Mouse (Mus musculus) lung, embryonic 14.5 days (tissue): ENCODE results near the gene Zbtb20. TPM values are rescaled to one million over a fixed set of nuclear protein-coding genes. Genes with fewer than 3 reads are reported as not detected.

Experiments
- ATAC-seq: fragments of 200-750 bp; cut with Nextera tagmentation; 2 replicates; pipeline ENCODE4 v1.8.0; 2017; ENCODE audit warnings: mild to moderate bottlenecking, moderate TSS enrichment, moderate library complexity; ENCODE audit not compliant: insufficient read depth
- DNase-seq: peaks from one replicate; pipeline ENCODE4 v3.0.0-alpha.2; 2015
- H3K27ac ChIP-seq: fragments of 300-500 bp; sonication (generic); 2 replicates; pipeline ENCODE4 v1.5.1; 2014; ENCODE audit warnings: low read depth, mild to moderate bottlenecking, moderate library complexity
- H3K27me3 ChIP-seq: fragments of 300-500 bp; sonication (generic); 2 replicates; pipeline ENCODE4 v1.6.1; 2014; ENCODE audit warnings: low read length, control low read depth; ENCODE audit not compliant: insufficient read depth
- H3K36me3 ChIP-seq: fragments of 300-500 bp; sonication (generic); 2 replicates; pipeline ENCODE4 v1.6.1; 2014; ENCODE audit warnings: control low read depth; ENCODE audit not compliant: insufficient read depth
- H3K4me1 ChIP-seq: fragments of 300-500 bp; sonication (generic); 2 replicates; pipeline ENCODE4 v1.6.1; 2014; ENCODE audit warnings: antibody characterized with exemption, control low read depth; ENCODE audit not compliant: insufficient read depth
- H3K4me2 ChIP-seq: fragments of 300-500 bp; sonication (generic); 2 replicates; pipeline ENCODE4 v1.6.1; 2014; ENCODE audit warnings: mild to moderate bottlenecking
- H3K4me3 ChIP-seq: fragments of 300-500 bp; sonication (generic); 2 replicates; pipeline ENCODE4 v1.5.1; 2014; ENCODE audit warnings: low read depth, low read length
- H3K9ac ChIP-seq: fragments of 300-500 bp; sonication (generic); 2 replicates; pipeline ENCODE4 v1.6.1; 2014
- H3K9me3 ChIP-seq: fragments of 300-500 bp; sonication (generic); 2 replicates; pipeline ENCODE4 v1.6.1; 2016; ENCODE audit warnings: low read depth, low read length, control low read depth
- CTCF ChIP-seq: IDR thresholded peaks from 2 replicates; pipeline ENCODE4 v1.5.1; 2016; ENCODE audit warnings: antibody characterized with exemption, low read depth
- whole genome bisulfite sequencing: fragments of 180-500 bp; shearing (Covaris S2); extraction: QIAGEN DNeasy Blood & Tissue Kit; methylation state at CpG from one replicate; pipeline ENCODE4 v1.1.7; 2014; 5-methylcytosine and 5-hydroxymethylcytosine counted together
- polyA plus RNA-seq: library from polyadenylated mRNA; unstranded; fragments of >200 nt; fragmentation: Nextera tagmentation; extraction: Ambion mirVana; gene quantifications from 2 replicates; pipeline ENCODE4 v1.2.1, GENCODE M21; 2014

Gene Zbtb20
- polyA plus RNA-seq, 1 experiment from 2014 or later = 17.6 TPM

GRCm38 (mm10) chr16:43579111-43579510 lies 703.4 kb downstream of the Zbtb20 start:
- no peak overlapping the region for H3K4me3 ChIP-seq
- H3K4me2 ChIP-seq = no peak overlapping the region
- ATAC-seq (no peak), DNase-seq (peak; percentile 58)
- peaks cover 20% of the 10 kb centered on the region for H3K4me1 ChIP-seq
- H3K27ac ChIP-seq = peak overlapping the region; percentile 15; the same call in 1 of the 2 replicates
- no peaks in the 10 kb centered on the region for H3K9me3 ChIP-seq
- H3K36me3 ChIP-seq = no peaks in the 10 kb centered on the region
- WGBS = 81% methylated on average over 4 of the region's 4 CpGs
- TF ChIP-seq CTCF = no peak
- H3K27me3 ChIP-seq = no peaks in the 10 kb centered on the region
- no peak overlapping the region for H3K9ac ChIP-seq

- no peak for TF ChIP-seq CTCF
- Histone ChIP-seq H3K9me3 (no peaks in the 10 kb centered on the region), H3K27ac (no peak overlapping the region), H3K4me1 (peaks cover 19% of the 10 kb centered on the region), H3K36me3 (no peaks in the 10 kb centered on the region), H3K9ac (no peak overlapping the region), H3K4me2 (no peak overlapping the region), H3K27me3 (no peaks in the 10 kb centered on the region), H3K4me3 (no peak overlapping the region)
- WGBS = 87% methylated on average over 6 of the region's 6 CpGs
- DNase-seq (no peak), ATAC-seq (no peak)
Measured at GRCm38 (mm10) chr16:43580321-43580822, 704.7 kb downstream of the Zbtb20 start.

GRCm38 (mm10) chr16:43581551-43581950 lies 705.9 kb downstream of the Zbtb20 start:
- DNase-seq = no peak
- no peak for ATAC-seq
- H3K9ac ChIP-seq = no peak overlapping the region
- TF ChIP-seq CTCF = no peak
- H3K36me3 ChIP-seq = no peaks in the 10 kb centered on the region
- H3K27me3 ChIP-seq = no peaks in the 10 kb centered on the region
- H3K4me3 ChIP-seq = no peak overlapping the region
- peaks cover 10% of the 10 kb centered on the region for H3K4me1 ChIP-seq
- no peaks in the 10 kb centered on the region for H3K9me3 ChIP-seq
- WGBS = 70% methylated on average over 4 of the region's 4 CpGs
- no peak overlapping the region for H3K27ac ChIP-seq
- no peak overlapping the region for H3K4me2 ChIP-seq

- Histone ChIP-seq H3K27ac (no peak overlapping the region), H3K36me3 (no peaks in the 10 kb centered on the region), H3K4me1 (no peaks in the 10 kb centered on the region), H3K4me3 (no peak overlapping the region), H3K4me2 (no peak overlapping the region), H3K9me3 (no peaks in the 10 kb centered on the region), H3K27me3 (no peaks in the 10 kb centered on the region), H3K9ac (no peak overlapping the region)
- 82% methylated on average over 4 of the region's 4 CpGs for WGBS
- ATAC-seq = no peak
- DNase-seq = no peak
- no peak for TF ChIP-seq CTCF
Measured at GRCm38 (mm10) chr16:43586859-43587429, 711.3 kb downstream of the Zbtb20 start.

- Histone ChIP-seq H3K4me1 (no peaks in the 10 kb centered on the region), H3K9ac (no peak overlapping the region), H3K27ac (no peak overlapping the region), H3K9me3 (no peaks in the 10 kb centered on the region), H3K36me3 (no peaks in the 10 kb centered on the region), H3K4me3 (no peak overlapping the region), H3K27me3 (no peaks in the 10 kb centered on the region), H3K4me2 (no peak overlapping the region)
- DNase-seq (no peak), ATAC-seq (no peak)
- no peak for TF ChIP-seq CTCF
- WGBS = 73% methylated on average over 7 of the region's 7 CpGs
Measured at GRCm38 (mm10) chr16:43590704-43591493, 715.2 kb downstream of the Zbtb20 start.

GRCm38 (mm10) chr16:43592062-43592461 lies 716.4 kb downstream of the Zbtb20 start:
- no peaks in the 10 kb centered on the region for H3K36me3 ChIP-seq
- no peaks in the 10 kb centered on the region for H3K9me3 ChIP-seq
- WGBS = 52% methylated on average over 5 of the region's 5 CpGs
- no peak overlapping the region for H3K4me3 ChIP-seq
- H3K4me2 ChIP-seq = no peak overlapping the region
- H3K27me3 ChIP-seq = no peaks in the 10 kb centered on the region
- peak overlapping the region; percentile 9; the same call in 1 of the 2 replicates for H3K27ac ChIP-seq
- no peaks in the 10 kb centered on the region for H3K4me1 ChIP-seq
- ATAC-seq (peak; percentile 44; the same call in 1 of the 2 replicates), DNase-seq (peak; percentile 34)
- H3K9ac ChIP-seq = no peak overlapping the region
- no peak for TF ChIP-seq CTCF

- Histone ChIP-seq H3K9me3 (no peaks in the 10 kb centered on the region), H3K4me1 (no peaks in the 10 kb centered on the region), H3K36me3 (no peaks in the 10 kb centered on the region), H3K4me3 (no peak overlapping the region), H3K27me3 (no peaks in the 10 kb centered on the region), H3K9ac (no peak overlapping the region), H3K27ac (no peak overlapping the region), H3K4me2 (no peak overlapping the region)
- DNase-seq = peak; percentile 73
- 9% methylated on average over 1 of the region's 1 CpGs for WGBS
- TF ChIP-seq CTCF = peak; percentile 57
- ATAC-seq = peak; percentile 60; the same call in 1 of the 2 replicates
Measured at GRCm38 (mm10) chr16:43592801-43593200, 717.1 kb downstream of the Zbtb20 start.
